In the genomic region with DNA sequence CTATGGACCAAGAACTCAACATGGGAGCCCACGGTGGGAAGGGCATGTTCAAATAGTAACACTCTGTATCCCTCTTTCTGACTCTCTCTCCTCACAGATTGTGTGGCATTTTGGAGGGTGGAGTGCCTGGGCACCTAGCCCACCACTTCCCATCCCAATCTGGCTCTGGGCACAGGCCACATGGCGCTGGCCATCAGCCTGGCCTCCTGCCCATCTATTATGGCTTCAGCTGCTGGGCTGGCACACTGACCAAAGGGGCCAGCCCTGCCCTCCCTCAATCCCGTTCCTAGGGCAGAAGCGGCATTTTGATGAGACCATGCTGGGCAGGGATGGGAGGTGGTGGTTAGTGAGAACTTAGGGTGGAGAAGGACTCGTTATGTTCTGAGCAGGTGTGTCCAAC, we compare ENCODE assay signal across 12 mouse cellular contexts. TPM values are rescaled to one million over a fixed set of nuclear protein-coding genes. Genes with fewer than 3 reads are reported as not detected.
DNase-seq lines count a peak whose midpoint lies in the region; ATAC-seq and TF ChIP-seq lines count a peak whose summit lies in the region.
"Had no signal": no experiment of that assay in that cellular context is flagged by ENCODE, and none has a peak within 500 bp of the region (broad histone marks: within the 10 kb centered on the region; RNA-seq: fewer than 3 reads in every experiment).

No protein-coding gene starts in this region.

- no peak for TF ChIP-seq CTCF in thymus, adult 2 months (IDR thresholded peaks at IDR 0.05; ENCODE audit: borderline replicate concordance, control insufficient read depth, extremely low read depth, insufficient read depth, low read length, poor library complexity)

- TF ChIP-seq POLR2A in thymus, adult 2 months (IDR thresholded peaks at IDR 0.05; ENCODE audit: control insufficient read depth, extremely low read depth, insufficient read depth, low read length, poor library complexity), result no peak

- H3K27ac ChIP-seq in neural tube, embryonic 14.5 days (ENCODE audit: low read depth, low read length), result peak overlapping the region; percentile 45
- H3K27ac ChIP-seq in thymus, adult 2 months (ENCODE audit: control insufficient read depth, insufficient read depth, low read length), result no peak overlapping the region
- H3K27ac ChIP-seq: embryonic facial prominence, embryonic 12.5 days had no signal

- no peak overlapping the region for H3K4me3 ChIP-seq in neural tube, embryonic 14.5 days (ENCODE audit: low read depth, low read length)
- no peak overlapping the region for H3K4me3 ChIP-seq in thymus, adult 2 months (ENCODE audit: control insufficient read depth, insufficient read depth, low read length)
- H3K4me3 ChIP-seq: embryonic facial prominence, embryonic 12.5 days had no signal

- H3K4me2 ChIP-seq in neural tube, embryonic 14.5 days (ENCODE audit: low read depth, low read length), result no peak overlapping the region
- H3K4me2 ChIP-seq: embryonic facial prominence, embryonic 12.5 days had no signal

- no peak for ATAC-seq in neural tube, embryonic 14.5 days (ENCODE audit: low read depth)
- ATAC-seq: CD4-positive, CD25-positive, alpha-beta regulatory T cell, adult 4 months had no signal

- H3K36me3 ChIP-seq in neural tube, embryonic 14.5 days (ENCODE audit: control insufficient read depth, insufficient read depth, low read length), result no peaks in the 10 kb centered on the region
- no peaks in the 10 kb centered on the region for H3K36me3 ChIP-seq in thymus, adult 2 months (ENCODE audit: control insufficient read depth, insufficient read depth, low read length)
- H3K36me3 ChIP-seq: embryonic facial prominence, embryonic 12.5 days had no signal

- H3K9ac ChIP-seq in neural tube, embryonic 14.5 days (replicated peaks; ENCODE audit: low read depth, low read length), result no peak overlapping the region
- H3K9ac ChIP-seq: embryonic facial prominence, embryonic 12.5 days had no signal

- H3K4me1 ChIP-seq in neural tube, embryonic 14.5 days (ENCODE audit: control insufficient read depth, insufficient read depth, low read length), result peaks cover 18% of the 10 kb centered on the region
- peaks cover 3% of the 10 kb centered on the region; the same call in 1 of the 2 replicates for H3K4me1 ChIP-seq in thymus, adult 2 months (replicated peaks; ENCODE audit: control insufficient read depth, insufficient read depth, low read length)

- H3K27me3 ChIP-seq in neural tube, embryonic 14.5 days (ENCODE audit: control insufficient read depth, insufficient read depth, low read length), result no peaks in the 10 kb centered on the region
- 0 out of 2 replicates have a peak, but pooled peaks cover 5% of the 10 kb centered on the region for H3K27me3 ChIP-seq in thymus, adult 2 months (ENCODE audit: control insufficient read depth, insufficient read depth, low read length)

- no peaks in the 10 kb centered on the region for H3K9me3 ChIP-seq in neural tube, embryonic 14.5 days (ENCODE audit: control insufficient read depth, low read length)
- H3K9me3 ChIP-seq: embryonic facial prominence, embryonic 12.5 days had no signal

- DNase-seq in gastrocnemius, postnatal 10 days, result peak; percentile 64
- DNase-seq in gastrocnemius, postnatal 25 days, result no peak
- peak; percentile 73 to 81 for DNase-seq in right cerebral cortex, postnatal 10 days (ENCODE audit: low spot score in 2 of 2)
- DNase-seq in right cerebral cortex, postnatal 25 days, result no peak
- DNase-seq in cerebellum, postnatal 4 days (ENCODE audit: low spot score in 2 of 2), result peak; percentile 60 to 94
- no peak for DNase-seq in thymus, adult 2 months
- no peak for DNase-seq in ovary, postnatal 36 days (ENCODE audit: low spot score)
- DNase-seq: kidney, adult 9 months; retina, postnatal 1 day had no signal

- 69% methylated on average over 5 of the region's 5 CpGs for WGBS in neural tube, embryonic 14.5 days
- 89% methylated on average over 5 of the region's 5 CpGs for WGBS in thymus, adult 2 months

RNA-seq across cellular contexts. Expression of a gene that starts 11.3 kb away (rescaled TPM):
- 10 to 100 TPM; 45.0 to 51.1 TPM for total RNA-seq in gastrocnemius, postnatal 10 days (2021)
- 10 to 100 TPM; 58.1 to 58.3 TPM for total RNA-seq in gastrocnemius, postnatal 25 days (2021)
- polyA plus RNA-seq in neural tube, embryonic 14.5 days (2014; fragmentation: Nextera tagmentation; extraction: Ambion mirVana), result 23.5 and 29.3 TPM in 2 replicates
- polyA plus RNA-seq in thymus, adult 2 months (2012; rRNA removed), result 74.7 and 77.5 TPM in 2 replicates

Comparison
In these comparisons a context has a peak if more than half of its experiments do, and no peak if none do; other contexts are left out.
1. DNase-seq: peak in gastrocnemius, postnatal 10 days (single experiment), right cerebral cortex, postnatal 10 days (2 of 2) and cerebellum, postnatal 4 days (2 of 2); none in gastrocnemius, postnatal 25 days (single experiment), right cerebral cortex, postnatal 25 days (single experiment), thymus, adult 2 months (single experiment) and ovary, postnatal 36 days (single experiment).